Comparison of ENCODE assay signal across 8 mouse cellular contexts in the genomic region with DNA sequence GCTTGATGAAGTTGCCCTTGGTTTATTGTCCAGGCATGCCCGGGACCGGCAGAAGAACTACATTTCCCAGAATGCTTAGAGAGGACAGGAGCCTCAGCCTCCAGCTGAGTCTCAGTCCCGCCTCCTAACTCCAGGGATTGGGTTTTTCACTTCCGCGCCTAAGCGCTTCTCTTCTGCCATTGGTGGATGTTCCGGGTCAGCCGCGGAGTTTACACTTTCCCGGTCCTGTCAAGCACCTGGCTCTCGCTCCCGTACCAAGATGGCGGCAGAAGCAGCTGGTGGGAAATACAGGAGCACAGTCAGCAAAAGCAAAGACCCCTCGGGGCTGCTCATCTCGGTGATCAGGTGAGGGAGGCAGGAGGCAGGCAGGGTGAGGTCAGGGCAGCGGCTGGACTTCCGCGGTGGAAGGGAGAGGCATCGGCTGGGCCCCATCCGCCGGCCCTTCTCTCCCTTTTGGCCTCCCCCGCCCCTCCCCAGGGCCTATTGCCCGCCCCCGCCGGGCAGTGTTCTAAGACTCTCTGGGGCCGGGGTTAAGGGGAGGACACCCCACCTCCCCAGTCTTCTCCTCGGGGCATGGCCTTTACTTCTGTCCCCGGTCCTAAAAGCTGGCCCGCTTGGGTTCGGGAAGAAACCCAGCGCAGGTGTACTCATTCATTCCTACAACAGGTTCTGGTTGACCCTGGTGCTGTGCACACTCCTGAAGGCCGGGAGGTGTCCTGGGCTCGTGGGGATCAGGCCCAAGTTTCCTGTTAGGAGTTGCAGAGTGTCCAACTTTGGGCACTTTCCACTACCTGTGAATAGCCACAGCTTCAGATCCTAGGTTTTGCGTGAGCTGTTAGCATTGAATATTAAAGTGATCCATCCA. TPM values are rescaled to one million over a fixed set of nuclear protein-coding genes. Genes with fewer than 3 reads are reported as not detected.
DNase-seq lines count a peak whose midpoint lies in the region; ATAC-seq and TF ChIP-seq lines count a peak whose summit lies in the region.

Gene Exoc4, plus strand, starts transcription at position 192 of the 865 bp plus-strand sequence.

- no peak for TF ChIP-seq RAD21 in CH12.LX (IDR thresholded peaks at IDR 0.05; ENCODE audit: low read depth, low read length)

- peak; percentile 74 for TF ChIP-seq POLR2A in CH12.LX (IDR thresholded peaks at IDR 0.05; ENCODE audit: low read depth, low read length)

- peaks cover 2% of the 10 kb centered on the region for H3K9me3 ChIP-seq in CH12.LX (replicated peaks; ENCODE audit: low read length)
- no peaks in the 10 kb centered on the region for H3K9me3 ChIP-seq in forebrain, embryonic 11.5 days (ENCODE audit: control insufficient read depth, low read length)
- no peaks in the 10 kb centered on the region for H3K9me3 ChIP-seq in heart, embryonic 16.5 days (replicated peaks; ENCODE audit: control insufficient read depth, low read length)
- no peaks in the 10 kb centered on the region for H3K9me3 ChIP-seq in liver, embryonic 15.5 days (replicated peaks)
- H3K9me3 ChIP-seq in neural tube, embryonic 12.5 days, result no peaks in the 10 kb centered on the region

- peaks cover 15% of the 10 kb centered on the region for H3K79me2 ChIP-seq in CH12.LX (replicated peaks; ENCODE audit: control insufficient read depth, extremely low read depth, insufficient read depth, poor library complexity, severe bottlenecking)

- H3K4me3 ChIP-seq in CH12.LX (replicated peaks in 1 of 3; ENCODE audit: low read depth in 2 of 3, low read length in 2 of 3, poor library complexity in 1 of 3), result peak within 1 kb of the TSS; percentile 82 to 88 (median 84)
- H3K4me3 ChIP-seq in forebrain, embryonic 11.5 days (ENCODE audit: low read depth, low read length), result peak within 1 kb of the TSS; percentile 72
- peak within 1 kb of the TSS; percentile 81 for H3K4me3 ChIP-seq in heart, embryonic 16.5 days (ENCODE audit: low read length)
- peak within 1 kb of the TSS; percentile 80 for H3K4me3 ChIP-seq in liver, embryonic 15.5 days (replicated peaks)
- peak within 1 kb of the TSS; percentile 80 for H3K4me3 ChIP-seq in neural tube, embryonic 12.5 days

- no peak for TF ChIP-seq EP300 in CH12.LX (IDR thresholded peaks at IDR 0.05; ENCODE audit: low read length)

- no peaks in the 10 kb centered on the region for H3K27me3 ChIP-seq in CH12.LX (replicated peaks)
- H3K27me3 ChIP-seq in forebrain, embryonic 11.5 days (ENCODE audit: control insufficient read depth, insufficient read depth, low read length), result no peaks in the 10 kb centered on the region
- H3K27me3 ChIP-seq in heart, embryonic 16.5 days (ENCODE audit: control insufficient read depth, insufficient read depth, low read length), result no peaks in the 10 kb centered on the region
- H3K27me3 ChIP-seq in liver, embryonic 15.5 days, result no peaks in the 10 kb centered on the region
- no peaks in the 10 kb centered on the region for H3K27me3 ChIP-seq in neural tube, embryonic 12.5 days (replicated peaks)

- DNase-seq in CH12.LX (ENCODE audit: extremely low read depth), result peak; percentile 97
- DNase-seq in c-Kit-positive CD71-positive TER-119-negative erythroid progenitor cells, embryonic 14.5 days (ENCODE audit: low read depth), result peak; percentile 97
- peak; percentile 95 for DNase-seq in forebrain, embryonic 11.5 days (ENCODE audit: low spot score)
- peak; percentile 95 to 98 for DNase-seq in kidney, postnatal 36 days
- DNase-seq in telencephalon, adult 2 months (ENCODE audit: low read depth, low spot score), result peak; percentile 98

- peak within 1 kb of the TSS; percentile 86 for H3K9ac ChIP-seq in CH12.LX (ENCODE audit: insufficient read depth, low read depth)
- H3K9ac ChIP-seq in forebrain, embryonic 11.5 days (ENCODE audit: low read length), result peak within 1 kb of the TSS; percentile 90
- H3K9ac ChIP-seq in heart, embryonic 16.5 days (ENCODE audit: low read length), result peak within 1 kb of the TSS; percentile 92
- peak within 1 kb of the TSS; percentile 74 for H3K9ac ChIP-seq in liver, embryonic 15.5 days
- H3K9ac ChIP-seq in neural tube, embryonic 12.5 days, result peak within 1 kb of the TSS; percentile 89

- dilution Hi-C loops in CH12.LX (cut with MboI; ENCODE audit: extremely low pct_ligation_motif_present, extremely low pct_unique_long_range_greater_than_20kb, low sequenced_read_pairs), result no loop called here

- H3K4me1 ChIP-seq in CH12.LX (ENCODE audit: control insufficient read depth in 1 of 2, insufficient read depth in 2 of 2), result peaks cover 6 to 36% of the 10 kb centered on the region in 2 experiments; a peak in 3 of 4 replicates
- no peaks in the 10 kb centered on the region; the same call in 1 of the 2 replicates for H3K4me1 ChIP-seq in forebrain, embryonic 11.5 days (replicated peaks; ENCODE audit: control insufficient read depth, insufficient read depth, low read length)
- H3K4me1 ChIP-seq in heart, embryonic 16.5 days (ENCODE audit: control insufficient read depth, insufficient read depth, low read length), result 0 out of 2 replicates have a peak, but pooled peaks cover 2% of the 10 kb centered on the region
- peaks cover 17% of the 10 kb centered on the region; the same call in 1 of the 2 replicates for H3K4me1 ChIP-seq in liver, embryonic 15.5 days (replicated peaks)
- peaks cover 3% of the 10 kb centered on the region; the same call in 1 of the 2 replicates for H3K4me1 ChIP-seq in neural tube, embryonic 12.5 days

- ATAC-seq in forebrain, embryonic 11.5 days (replicated peaks; ENCODE audit: low FRiP score), result peak; percentile 100
- peak; percentile 100 for ATAC-seq in heart, embryonic 16.5 days (replicated peaks; ENCODE audit: extremely low read depth, insufficient read depth, low FRiP score)
- ATAC-seq in liver, embryonic 15.5 days (ENCODE audit: insufficient read depth), result peak; percentile 100
- peak; percentile 100 for ATAC-seq in neural tube, embryonic 12.5 days (ENCODE audit: low FRiP score, low read depth)

- 3% methylated on average over 33 of the region's 34 CpGs for WGBS in forebrain, embryonic 11.5 days
- 2% methylated on average over 34 of the region's 34 CpGs for WGBS in heart, embryonic 16.5 days
- WGBS in liver, embryonic 15.5 days (ENCODE audit: insufficient replicate concordance), result 2% methylated on average over 30 of the region's 34 CpGs
- 2% methylated on average over 34 of the region's 34 CpGs for WGBS in neural tube, embryonic 12.5 days

- no peak for TF ChIP-seq CTCF in CH12.LX (conservative IDR thresholded peaks at IDR 0.05 in 1 of 2, IDR thresholded peaks at IDR 0.05 in 1 of 2; ENCODE audit: low read depth in 2 of 2, low read length in 2 of 2)

- in situ Hi-C loops in CH12.LX (cut with MboI; ENCODE audit: low pct_ligation_motif_present, low pct_unique_long_range_greater_than_20kb, low sequenced_read_pairs), result no loop called here

- peaks cover 0 to 15% of the 10 kb centered on the region in 2 experiments for H3K36me3 ChIP-seq in CH12.LX (replicated peaks in 1 of 2; ENCODE audit: control insufficient read depth in 1 of 2, insufficient read depth in 1 of 2, low read length in 1 of 2)
- H3K36me3 ChIP-seq in forebrain, embryonic 11.5 days (ENCODE audit: control insufficient read depth, insufficient read depth, low read length), result no peaks in the 10 kb centered on the region
- no peaks in the 10 kb centered on the region for H3K36me3 ChIP-seq in heart, embryonic 16.5 days (ENCODE audit: control insufficient read depth, insufficient read depth)
- H3K36me3 ChIP-seq in liver, embryonic 15.5 days (replicated peaks), result no peaks in the 10 kb centered on the region
- no peaks in the 10 kb centered on the region for H3K36me3 ChIP-seq in neural tube, embryonic 12.5 days

- peak within 1 kb of the TSS; percentile 87 for H3K4me2 ChIP-seq in CH12.LX (ENCODE audit: insufficient read depth, low read depth, poor library complexity, severe bottlenecking)
- peak within 1 kb of the TSS; percentile 67 for H3K4me2 ChIP-seq in forebrain, embryonic 11.5 days (ENCODE audit: low read depth, low read length, severe bottlenecking)
- H3K4me2 ChIP-seq in heart, embryonic 16.5 days (ENCODE audit: low read depth, low read length), result peak within 1 kb of the TSS; percentile 72
- H3K4me2 ChIP-seq in liver, embryonic 15.5 days, result peak within 1 kb of the TSS; percentile 80
- peak within 1 kb of the TSS; percentile 88 for H3K4me2 ChIP-seq in neural tube, embryonic 12.5 days (replicated peaks)

- no peak within 1 kb of the TSS for H3K27ac ChIP-seq in CH12.LX (ENCODE audit: insufficient read depth, low read depth)
- H3K27ac ChIP-seq in forebrain, embryonic 11.5 days (ENCODE audit: low read depth, low read length), result no peak within 1 kb of the TSS
- peak within 1 kb of the TSS; percentile 65 for H3K27ac ChIP-seq in heart, embryonic 16.5 days (ENCODE audit: low read length)
- peak within 1 kb of the TSS; percentile 64 for H3K27ac ChIP-seq in liver, embryonic 15.5 days (replicated peaks)
- H3K27ac ChIP-seq in neural tube, embryonic 12.5 days, result no peak within 1 kb of the TSS

TF ChIP-seq in CH12.LX, 34 proteins besides CTCF, POLR2A, EP300 and RAD21 (continues in another document):
- TF ChIP-seq NRF1 (IDR thresholded peaks at IDR 0.05; ENCODE audit: low read depth, low read length), result peak; percentile 37; the same call in 1 of the 2 replicates
- TF ChIP-seq ETS1 (conservative IDR thresholded peaks at IDR 0.05; ENCODE audit: low read depth, low read length), result 0 out of 2 replicates have a peak, but pooled peaks have one; percentile 17
- no peak for TF ChIP-seq UBTF (IDR thresholded peaks at IDR 0.05; ENCODE audit: low read depth, low read length)
- TF ChIP-seq IRF4 (IDR thresholded peaks at IDR 0.05; ENCODE audit: low read depth, low read length), result peak; percentile 68
- TF ChIP-seq KAT2A (IDR thresholded peaks at IDR 0.05; ENCODE audit: insufficient replicate concordance, low read length), result peak; percentile 91
- peak; percentile 78 for TF ChIP-seq SIN3A (IDR thresholded peaks at IDR 0.05; ENCODE audit: low read length)
- TF ChIP-seq JUND (conservative IDR thresholded peaks at IDR 0.05; ENCODE audit: low read depth, low read length), result no peak
- peak; percentile 91; the same call in 1 of the 2 replicates for TF ChIP-seq E2F4 (IDR thresholded peaks at IDR 0.05; ENCODE audit: insufficient replicate concordance, low read depth, low read length)
- no peak for TF ChIP-seq CHD1 (IDR thresholded peaks at IDR 0.05; ENCODE audit: low read depth, low read length)
- no peak for TF ChIP-seq SMC3 (IDR thresholded peaks at IDR 0.05; ENCODE audit: low read depth, low read length)
- no peak for TF ChIP-seq USF2 (conservative IDR thresholded peaks at IDR 0.05; ENCODE audit: low read depth, low read length)
- TF ChIP-seq RCOR1 (conservative IDR thresholded peaks at IDR 0.05; ENCODE audit: low read depth, low read length), result no peak

RNA-seq across cellular contexts. Expression of gene Exoc4, which starts in this region (rescaled TPM):
- total RNA-seq in CH12.LX (2012; rRNA removed) (36.9 and 41.9 TPM in 2 replicates), CH12.LX (2014; rRNA removed) (37.5 and 46.4 TPM in 2 replicates)
- 26.5 and 31.2 TPM in 2 replicates for polyA plus RNA-seq in CH12.LX (2012; ENCODE audit: insufficient read length, low read depth)
- polyA plus RNA-seq in forebrain, embryonic 11.5 days (2014; fragmentation: Nextera tagmentation; extraction: Ambion mirVana), result 38.8 and 41.2 TPM in 2 replicates
- polyA plus RNA-seq in heart, embryonic 16.5 days (2015; fragmentation: Nextera tagmentation; extraction: Ambion mirVana), result 30.3 and 35.1 TPM in 2 replicates
- 9.8 and 11.2 TPM in 2 replicates for polyA plus RNA-seq in liver, embryonic 15.5 days (2015; fragmentation: Nextera tagmentation; extraction: Ambion mirVana)
- polyA plus RNA-seq in neural tube, embryonic 12.5 days (2016; fragmentation: Nextera tagmentation; extraction: Ambion mirVana), result 38.3 and 41.1 TPM in 2 replicates

Comparison
In these comparisons a context has a peak if more than half of its experiments do, and no peak if none do; other contexts are left out.
1. H3K27ac ChIP-seq: peak in heart, embryonic 16.5 days (single experiment) and liver, embryonic 15.5 days (single experiment); none in CH12.LX (single experiment), forebrain, embryonic 11.5 days (single experiment) and neural tube, embryonic 12.5 days (single experiment).
2. Peak in every context shown above with its lines, with median percentiles within 50 percentile points of each other: DNase-seq, H3K4me2 ChIP-seq, H3K4me3 ChIP-seq, H3K9ac ChIP-seq and ATAC-seq.